In genomic region chr11:117156725-117157124, GRCm38 (mm10) we compare ENCODE assay signal across 9 mouse cellular contexts. TPM values are rescaled to one million over a fixed set of nuclear protein-coding genes. Genes with fewer than 3 reads are reported as not detected.
DNase-seq lines count a peak whose midpoint lies in the region; ATAC-seq and TF ChIP-seq lines count a peak whose summit lies in the region.
"Had no signal": no experiment of that assay in that cellular context is flagged by ENCODE, and none has a peak within 500 bp of the region (broad histone marks: within the 10 kb centered on the region; RNA-seq: fewer than 3 reads in every experiment).

No protein-coding gene starts in this region.

- no peak for TF ChIP-seq CTCF in ES-Bruce4 (IDR thresholded peaks at IDR 0.05; ENCODE audit: low read depth, low read length)
- no peak for TF ChIP-seq CTCF in forebrain, postnatal 0 days (IDR thresholded peaks at IDR 0.05; ENCODE audit: low read depth)

- H3K9me3 ChIP-seq in ES-Bruce4 (replicated peaks; ENCODE audit: control insufficient read depth, insufficient read depth, low read length, poor library complexity, severe bottlenecking): no peaks in the 10 kb centered on the region
- no peaks in the 10 kb centered on the region for H3K9me3 ChIP-seq in forebrain, postnatal 0 days (ENCODE audit: low read length)
- no peaks in the 10 kb centered on the region for H3K9me3 ChIP-seq in limb, embryonic 14.5 days (ENCODE audit: control insufficient read depth, low read length)

- no peak for TF ChIP-seq POLR2A in ES-Bruce4 (IDR thresholded peaks at IDR 0.05; ENCODE audit: insufficient read depth, low read length)
- TF ChIP-seq POLR2A in limb, embryonic 14.5 days (IDR thresholded peaks at IDR 0.05; ENCODE audit: borderline replicate concordance, extremely low read depth, insufficient read depth, insufficient read length): no peak

- peak; percentile 42 to 61 for DNase-seq in cerebellum, postnatal 25 days
- no peak for DNase-seq in cerebellum, adult 9-10 months
- no peak for DNase-seq in forebrain, postnatal 0 days
- no peak for DNase-seq in limb, embryonic 14.5 days (ENCODE audit: low spot score)
- DNase-seq in urinary bladder, postnatal 4 days (ENCODE audit: low spot score in 2 of 2): no peak
- DNase-seq in natural killer cell, adult 2 months (ENCODE audit: low spot score in 2 of 2): no peak
- DNase-seq: B cell, adult 2 months had no signal

- WGBS in forebrain, postnatal 0 days: 23% methylated on average over 13 of the region's 15 CpGs
- 11% methylated on average over 14 of the region's 15 CpGs for WGBS in limb, embryonic 14.5 days

- no peak overlapping the region for H3K27ac ChIP-seq in ES-Bruce4 (ENCODE audit: insufficient read depth, low read length)
- no peak overlapping the region for H3K27ac ChIP-seq in forebrain, postnatal 0 days (ENCODE audit: low read depth, low read length)
- no peak overlapping the region for H3K27ac ChIP-seq in limb, embryonic 14.5 days (replicated peaks; ENCODE audit: low read depth, low read length)

- no peak overlapping the region for H3K4me3 ChIP-seq in ES-Bruce4 (ENCODE audit: low read depth, low read length)
- H3K4me3 ChIP-seq in forebrain, postnatal 0 days (ENCODE audit: low read depth, low read length): no peak overlapping the region
- H3K4me3 ChIP-seq in limb, embryonic 14.5 days (replicated peaks; ENCODE audit: low read length): no peak overlapping the region

- peaks cover 7% of the 10 kb centered on the region for H3K4me1 ChIP-seq in ES-Bruce4 (ENCODE audit: control insufficient read depth, insufficient read depth, low read length)
- H3K4me1 ChIP-seq in forebrain, postnatal 0 days (ENCODE audit: insufficient read depth): peaks cover 4% of the 10 kb centered on the region; the same call in 1 of the 2 replicates
- H3K4me1 ChIP-seq in limb, embryonic 14.5 days (ENCODE audit: control insufficient read depth, insufficient read depth, low read length): 0 out of 2 replicates have a peak, but pooled peaks cover 3% of the 10 kb centered on the region

- 0 out of 2 replicates have a peak, but pooled peaks have one; percentile 36 for TF ChIP-seq EP300 in ES-Bruce4 (IDR thresholded peaks at IDR 0.05; ENCODE audit: insufficient read depth, low read depth, low read length)

- H3K36me3 ChIP-seq in ES-Bruce4 (ENCODE audit: control insufficient read depth, insufficient read depth, low read length, poor library complexity, severe bottlenecking): no peaks in the 10 kb centered on the region; the same call in 1 of the 2 replicates
- peaks cover 71% of the 10 kb centered on the region for H3K36me3 ChIP-seq in forebrain, postnatal 0 days (ENCODE audit: insufficient read depth)
- H3K36me3 ChIP-seq in limb, embryonic 14.5 days (ENCODE audit: control insufficient read depth, insufficient read depth, low read length): peaks cover 71% of the 10 kb centered on the region

- no peaks in the 10 kb centered on the region for H3K27me3 ChIP-seq in ES-Bruce4 (ENCODE audit: control insufficient read depth, insufficient read depth, low read length, poor library complexity, severe bottlenecking)
- no peaks in the 10 kb centered on the region for H3K27me3 ChIP-seq in forebrain, postnatal 0 days (ENCODE audit: insufficient read depth, low read length)
- no peaks in the 10 kb centered on the region for H3K27me3 ChIP-seq in limb, embryonic 14.5 days (ENCODE audit: control insufficient read depth, insufficient read depth, low read length)

- no peak overlapping the region for H3K9ac ChIP-seq in ES-Bruce4 (ENCODE audit: low read depth, poor library complexity, severe bottlenecking)
- no peak overlapping the region for H3K9ac ChIP-seq in forebrain, postnatal 0 days
- H3K9ac ChIP-seq in limb, embryonic 14.5 days (ENCODE audit: low read depth, low read length, severe bottlenecking): no peak overlapping the region

- H3K4me2 ChIP-seq in forebrain, postnatal 0 days (ENCODE audit: low read depth): no peak overlapping the region
- H3K4me2 ChIP-seq in limb, embryonic 14.5 days (replicated peaks; ENCODE audit: low read depth, low read length, severe bottlenecking): no peak overlapping the region

- ATAC-seq in forebrain, postnatal 0 days: peak; percentile 44; the same call in 1 of the 2 replicates
- peak; percentile 31; the same call in 1 of the 2 replicates for ATAC-seq in limb, embryonic 14.5 days (ENCODE audit: low FRiP score, low read depth)
- no peak for ATAC-seq in monocyte, adult 5-6 weeks (replicated peaks; ENCODE audit: insufficient number of reproducible peaks, low FRiP score, low TSS enrichment, poor library complexity, severe bottlenecking)

RNA-seq across cellular contexts. Expression of gene Sec14l1, which starts 41.8 kb away (rescaled TPM):
- polyA plus RNA-seq in ES-Bruce4 (2011; ENCODE audit: insufficient read depth, insufficient read length, low read depth, missing spikeins): 77.5 and 77.7 TPM in 2 replicates
- total RNA-seq in forebrain, postnatal 0 days (2014; rRNA removed): 81.3 and 82.9 TPM in 2 replicates
- polyA plus RNA-seq in forebrain, postnatal 0 days (2015; fragmentation: Nextera tagmentation; extraction: Ambion mirVana): 62.1 and 65.1 TPM in 2 replicates
- 72.5 and 85.2 TPM in 2 replicates for polyA plus RNA-seq in limb, embryonic 14.5 days (2012; rRNA removed)
- polyA plus RNA-seq in limb, embryonic 14.5 days (2014; fragmentation: Nextera tagmentation; extraction: Ambion mirVana): 38.7 and 40.3 TPM in 2 replicates
- total RNA-seq in monocyte, adult 5-6 weeks (2017): 65.4 to 73.2 TPM (median 72.7 TPM) in 3 replicates

RNA-seq across cellular contexts. Expression of gene Sept9, which starts 42.7 kb away (rescaled TPM):
- 123 and 146 TPM in 2 replicates for polyA plus RNA-seq in ES-Bruce4 (2011; ENCODE audit: insufficient read depth, insufficient read length, low read depth, missing spikeins)
- 99.3 and 112 TPM in 2 replicates for total RNA-seq in forebrain, postnatal 0 days (2014; rRNA removed)
- polyA plus RNA-seq in forebrain, postnatal 0 days (2015; fragmentation: Nextera tagmentation; extraction: Ambion mirVana): 99.7 and 112 TPM in 2 replicates
- 76.5 and 78.7 TPM in 2 replicates for polyA plus RNA-seq in limb, embryonic 14.5 days (2012; rRNA removed)
- 125 and 136 TPM in 2 replicates for polyA plus RNA-seq in limb, embryonic 14.5 days (2014; fragmentation: Nextera tagmentation; extraction: Ambion mirVana)
- 257 to 323 TPM (median 271 TPM) in 3 replicates for total RNA-seq in monocyte, adult 5-6 weeks (2017)

Comparison
In these comparisons a context has a peak if more than half of its experiments do, and no peak if none do; other contexts are left out.
1. DNase-seq: peak in cerebellum, postnatal 25 days (2 of 2); none in cerebellum, adult 9-10 months (single experiment), forebrain, postnatal 0 days (single experiment), limb, embryonic 14.5 days (single experiment), urinary bladder, postnatal 4 days (0 of 2) and natural killer cell, adult 2 months (0 of 2).